Mouse (Mus musculus): ENCODE measurements around the gene Ubn2.

- TF ChIP-seq POLR2A (IDR thresholded peaks at IDR 0.05; ENCODE audit: borderline replicate concordance, insufficient read depth, low read length) = no peak
- no peak for TF ChIP-seq CTCF (IDR thresholded peaks at IDR 0.05; ENCODE audit: borderline replicate concordance, insufficient read depth, low read depth, low read length)
Measured at GRCm38 (mm10) chr6:38535366-38535690, 101.6 kb downstream of the Ubn2 start.

Data from cerebellum, adult 2 months (tissue).